Mouse (Mus musculus) cerebellum, postnatal 14 days (tissue): ENCODE measurements at regions not wholly inside any gene's neighbourhood (a gene's known extent, or its start where the extent isn't known, plus 50 kb on each side); places are given as distances from the start of the nearest gene placed in this dataset.

Experiments used
- DNase-seq, 2 experiments: peaks; one replicate each; pipeline ENCODE4 v3.0.0; 2021; ENCODE audit warnings: mixed read lengths in 2 of 2

DNA sequence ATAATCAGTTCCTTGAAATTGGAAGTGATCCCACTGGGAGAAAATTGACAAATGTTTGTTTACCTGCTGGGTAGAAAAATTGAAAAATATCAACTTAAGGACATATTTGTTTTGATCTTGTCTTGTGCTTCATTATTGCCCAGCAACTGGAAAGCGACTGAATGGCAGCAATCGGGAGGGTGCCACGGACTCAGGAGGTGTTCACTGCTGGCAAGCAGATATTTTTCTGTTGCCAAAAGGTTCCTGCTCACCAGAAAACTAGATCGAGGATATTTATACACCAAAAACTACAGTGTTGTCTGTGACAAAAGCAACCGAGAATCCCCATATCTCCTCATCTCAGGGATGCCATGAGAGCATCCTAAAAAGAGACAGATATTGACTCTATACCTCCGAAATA is 71.4 kb downstream of the Gm21833 start:
- peak; percentile 62 to 81 for DNase-seq

DNA sequence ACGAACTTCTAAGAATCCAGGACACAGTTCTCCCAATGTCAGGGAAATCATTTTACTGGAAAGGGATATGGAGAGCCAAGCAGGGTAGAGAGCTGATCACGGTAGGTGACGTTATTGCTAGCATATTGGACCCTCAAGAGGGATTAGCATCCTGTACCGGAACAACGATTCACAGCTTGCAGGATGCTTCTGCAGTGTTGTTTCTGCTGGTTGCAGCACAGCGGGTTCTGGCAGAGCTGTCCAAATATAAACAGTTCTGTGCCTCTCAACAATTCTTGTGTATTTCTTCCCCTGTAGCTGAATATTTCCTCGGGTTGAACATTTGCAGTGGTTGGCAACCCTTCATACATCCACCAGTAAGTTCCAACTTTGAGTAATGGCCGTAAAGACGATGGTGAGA is 92.4 kb downstream of the Gm21833 start:
- DNase-seq = peak; percentile 21 to 35

DNA sequence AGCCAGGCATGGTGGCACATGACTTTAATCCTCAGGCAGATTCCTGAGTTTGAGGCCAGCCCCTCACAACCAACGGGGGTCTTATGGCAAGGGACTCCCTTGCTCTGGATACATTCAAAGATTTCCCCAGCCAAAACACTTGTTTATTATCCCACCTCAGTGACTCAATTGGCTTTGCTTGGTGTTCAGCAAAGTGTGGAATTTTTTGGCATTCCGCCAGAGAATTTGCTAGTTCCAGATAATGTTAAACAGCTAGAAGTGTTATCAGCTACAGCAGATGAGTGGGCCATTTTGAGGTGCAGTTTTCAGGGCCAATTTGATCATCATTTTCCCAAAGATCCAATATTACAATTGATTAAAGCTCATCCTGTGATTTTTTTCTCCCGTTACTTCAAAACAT is 130.8 kb downstream of the Gm21833 start:
- DNase-seq = peak; percentile 34

DNA sequence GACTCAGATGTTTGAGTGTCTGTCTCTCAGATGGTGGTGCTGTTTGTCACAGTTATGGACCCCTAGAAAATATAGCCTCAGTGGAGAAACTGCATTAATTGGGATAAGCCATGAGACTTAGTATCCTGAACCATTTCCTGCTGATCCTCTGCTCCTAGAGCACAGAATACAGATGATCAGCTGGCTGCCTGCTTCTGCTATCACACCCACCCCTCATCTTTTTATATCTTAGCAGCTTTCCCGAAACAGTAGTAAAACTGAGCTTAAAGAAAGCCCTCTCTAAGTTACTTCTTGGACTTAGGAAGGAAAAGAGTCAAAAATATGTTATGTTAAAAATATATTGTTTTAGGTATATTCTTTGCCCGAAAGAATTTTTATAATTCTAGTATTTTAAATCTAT is 163.5 kb downstream of the Gm21833 start:
- DNase-seq = no peak

DNA sequence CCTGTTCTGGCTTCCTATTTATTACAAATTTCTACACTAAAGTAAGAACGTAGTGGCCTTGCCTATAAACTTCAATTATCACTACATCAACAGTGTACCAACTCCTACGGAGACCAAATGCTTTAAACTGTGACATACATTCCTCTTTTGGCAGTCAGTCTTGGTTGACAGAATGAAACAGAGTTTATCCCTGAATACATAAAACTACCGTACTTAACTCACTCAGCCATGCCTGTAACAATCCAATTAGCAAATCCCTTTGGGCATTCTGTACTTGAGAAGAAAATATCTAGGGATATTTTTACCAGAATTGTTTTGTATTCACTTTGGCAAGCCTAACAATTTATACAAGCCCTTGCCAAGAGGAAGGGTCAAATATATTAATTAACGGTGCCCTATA is 169.7 kb downstream of the Gm21833 start:
- no peak for DNase-seq

DNA sequence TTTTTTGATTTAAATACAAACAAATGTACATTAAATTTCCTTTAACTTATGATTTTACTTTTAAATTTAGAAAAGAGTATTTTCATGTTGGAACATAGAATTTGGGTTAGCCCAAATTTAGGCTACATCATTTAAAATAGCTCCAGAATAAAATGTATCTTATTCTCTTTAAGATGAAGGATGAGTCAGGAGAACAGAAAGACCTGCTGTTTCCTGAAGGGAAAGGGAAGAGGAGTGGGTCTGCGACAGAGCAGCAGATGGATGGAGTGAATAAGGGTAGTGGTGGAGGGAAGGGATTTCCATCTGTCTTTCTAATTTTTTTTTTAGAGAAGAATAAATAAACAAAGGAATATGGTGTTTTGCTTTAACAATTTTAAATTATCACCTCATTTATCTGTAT is 193.1 kb downstream of the Gm21833 start:
- DNase-seq = no peak

DNA sequence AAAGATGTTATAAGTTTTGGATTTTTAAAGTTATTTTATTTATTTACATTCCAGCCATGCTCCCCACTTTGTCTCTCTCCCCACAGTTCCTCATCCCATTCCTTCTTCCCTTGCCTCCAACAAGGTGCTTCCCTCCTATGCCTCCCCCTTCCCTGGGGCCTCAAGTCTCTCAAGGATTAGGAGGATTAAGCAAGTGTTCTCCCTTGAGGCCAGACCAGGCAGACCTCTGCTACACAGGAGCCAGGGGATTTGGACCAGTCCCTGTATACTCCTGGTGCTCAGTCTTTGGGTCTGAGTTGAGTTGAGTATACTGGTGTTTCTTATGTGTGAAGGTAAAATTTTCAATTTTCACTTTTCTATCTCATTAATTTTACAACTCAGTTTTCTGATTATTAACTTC is 235.2 kb downstream of the Gm21833 start:
- no peak for DNase-seq

DNA sequence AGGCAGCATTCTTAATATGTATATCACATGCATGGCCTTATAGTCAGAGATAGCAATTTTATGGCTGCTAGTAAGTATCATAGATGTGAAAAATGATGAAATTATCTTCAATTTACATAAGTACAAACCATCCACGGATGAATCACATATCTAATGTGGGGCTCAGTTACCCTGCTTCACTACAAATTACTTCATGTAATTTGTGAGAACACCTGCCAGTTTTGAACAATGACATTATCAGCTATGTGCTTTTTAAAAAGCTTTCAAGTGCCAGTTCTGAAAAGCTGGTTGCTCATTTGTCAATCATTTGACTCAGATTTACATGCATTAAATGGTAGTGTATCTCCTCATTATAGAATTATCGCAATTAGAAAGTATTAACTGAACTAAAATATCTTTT is 243.3 kb downstream of the Gm21833 start:
- DNase-seq = no peak

DNA sequence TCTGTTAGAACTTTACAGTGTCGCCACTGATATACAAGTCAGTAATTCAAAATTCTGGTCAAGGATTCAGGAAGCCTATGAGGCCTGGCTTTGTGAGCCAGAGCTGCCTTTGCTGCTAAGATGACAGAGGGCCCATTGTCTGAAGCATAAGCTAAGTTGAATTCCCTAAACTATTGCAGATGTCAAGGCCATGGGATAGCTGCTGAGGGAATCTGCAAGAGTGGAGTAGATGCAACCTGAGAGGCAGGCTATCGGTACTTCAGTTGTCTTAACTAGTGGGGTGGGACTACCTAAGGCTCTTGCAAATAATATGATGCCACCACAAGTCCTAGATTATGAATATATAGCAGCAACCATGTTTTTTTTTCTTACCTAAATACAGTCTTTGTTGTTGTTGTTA is 263.9 kb downstream of the Gm21833 start:
- no peak for DNase-seq

DNA sequence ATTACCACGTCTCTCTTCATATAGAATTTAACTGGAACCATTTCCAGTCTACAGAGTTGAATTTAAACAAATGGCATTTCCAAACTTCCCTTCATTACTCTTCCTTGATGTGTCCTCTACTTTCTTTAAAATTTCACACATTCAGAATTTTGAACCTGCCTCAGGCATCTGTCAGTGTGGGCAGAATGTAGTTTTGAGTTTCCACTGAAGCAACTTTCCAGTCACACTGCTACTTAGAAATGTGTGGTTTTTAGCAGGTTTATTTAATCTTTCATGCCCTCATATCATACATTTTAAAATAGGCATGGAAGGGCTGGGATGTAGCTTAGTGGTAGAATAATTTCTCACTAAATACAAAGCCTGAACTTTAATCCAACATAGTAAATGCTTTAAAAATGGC is 282.9 kb downstream of the Gm21833 start:
- DNase-seq = no peak

DNA sequence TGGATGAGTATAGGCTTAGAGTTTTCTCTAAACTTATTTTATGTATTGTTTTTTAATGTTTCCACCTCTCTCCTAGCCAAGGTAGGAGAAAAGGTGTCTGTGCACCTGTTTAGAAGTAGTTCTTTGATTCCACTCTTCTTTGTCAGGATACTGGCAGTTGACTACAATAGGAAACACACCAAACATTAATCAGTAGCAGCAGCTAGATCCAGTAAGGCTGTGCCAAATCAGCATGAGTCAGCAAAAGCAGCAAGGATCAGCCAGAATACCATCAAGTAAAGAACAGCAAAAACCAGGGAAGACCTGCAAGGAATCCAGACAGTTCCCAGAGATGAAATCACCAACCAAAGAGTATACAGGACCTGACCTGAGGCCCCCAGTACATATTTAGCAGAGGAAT is 303.7 kb downstream of the Gm21833 start:
- no peak for DNase-seq

DNA sequence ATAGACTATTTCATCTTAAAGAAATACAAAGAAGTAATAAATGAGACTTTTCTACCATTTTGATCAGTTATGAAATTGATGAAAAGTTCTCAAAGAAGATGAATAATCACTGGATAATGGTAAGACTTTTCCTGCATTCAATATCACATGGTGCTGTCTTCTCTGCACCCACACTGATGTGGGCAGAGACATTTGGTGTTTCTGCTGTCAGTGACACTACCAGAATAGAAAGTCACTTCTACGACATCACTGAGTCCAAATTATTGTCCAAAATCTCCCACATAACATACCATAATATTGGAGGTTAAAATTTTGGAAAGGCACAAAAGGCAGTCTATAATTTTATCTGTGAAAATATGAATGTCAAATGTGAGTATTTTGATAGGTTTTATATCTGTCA is 344.8 kb downstream of the Gm21833 start:
- no peak for DNase-seq

DNA sequence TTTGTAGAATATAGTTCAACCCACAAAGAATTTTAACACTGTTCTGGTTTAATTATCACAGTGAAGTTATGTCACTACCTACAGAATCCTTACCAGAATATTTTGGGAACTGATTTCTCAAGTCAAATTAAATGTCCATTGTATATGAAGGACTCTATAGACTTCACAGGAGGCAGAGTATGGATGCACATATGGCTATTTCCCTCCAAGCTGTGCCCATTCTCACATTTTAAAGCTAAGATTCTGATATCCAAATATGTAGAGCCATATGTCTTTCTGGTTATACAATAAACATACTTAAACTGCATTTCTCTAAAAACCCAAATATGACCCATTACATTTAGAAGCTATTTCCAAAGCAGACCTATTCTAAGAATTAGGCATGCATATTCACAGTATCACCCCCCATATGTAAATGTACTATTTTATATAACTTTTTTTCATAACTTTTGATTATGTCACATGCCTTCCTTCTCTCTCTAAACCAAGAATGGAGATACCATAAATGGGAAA is 365.3 kb downstream of the Gm21833 start:
- DNase-seq = no peak

DNA sequence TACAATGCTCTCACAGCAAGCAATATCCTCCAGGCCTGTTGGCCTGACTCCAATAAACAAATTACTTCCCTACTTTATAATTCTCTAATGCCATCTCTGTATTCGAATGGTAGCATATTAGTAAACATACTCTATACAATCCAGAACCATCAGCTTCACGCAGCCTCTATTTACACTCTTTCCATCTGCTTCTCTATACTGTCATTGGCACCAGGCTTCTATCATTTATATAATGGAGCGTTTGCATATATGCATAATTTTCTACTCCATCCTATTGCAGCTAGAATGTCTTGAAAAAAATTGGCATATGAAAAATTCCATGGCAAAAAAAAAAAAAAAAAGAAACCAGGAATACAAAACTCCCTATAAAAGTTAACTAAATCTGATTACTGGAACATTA is 369.6 kb downstream of the Gm21833 start:
- DNase-seq = peak in 1 of 2 experiments; percentile 3
